Mouse (Mus musculus): ENCODE data around the gene Gng7.

DNA sequence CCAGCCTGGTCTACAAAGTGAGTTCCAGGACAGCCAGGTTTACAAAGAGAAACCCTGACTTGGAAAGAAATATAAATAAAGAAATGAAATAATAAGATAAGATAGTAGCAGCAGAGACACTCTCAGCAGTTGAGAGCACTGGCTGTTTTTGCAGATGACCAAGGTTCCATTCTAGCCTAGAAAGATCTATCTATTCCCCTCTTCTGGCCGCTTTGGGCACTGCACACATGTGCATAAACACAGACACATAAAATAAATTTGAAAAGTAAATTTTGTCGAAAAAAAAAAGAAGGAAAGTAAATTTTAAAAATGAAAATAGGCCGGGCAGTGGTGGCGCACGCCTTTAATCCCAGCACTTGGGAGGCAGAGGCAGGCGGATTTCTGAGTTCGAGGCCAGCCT lies 21.5 kb upstream of the Gng7 start:
- no peak for TF ChIP-seq CTCF (IDR thresholded peaks at IDR 0.05; ENCODE audit: low read depth, low read length)
- no peak for TF ChIP-seq POLR2A (IDR thresholded peaks at IDR 0.05; ENCODE audit: insufficient read depth, low read length)
